Mouse (Mus musculus): ENCODE results near the gene Sema7a.

The Sema7a gene

GRCm38 (mm10) chr9:57939431-57940348, at the start of gene Sema7a:
Sema7a (plus strand) TSS chr9:57940112.
- DNase-seq (ENCODE audit: low spot score in 2 of 2): peak; percentile 28 to 67

GRCm38 (mm10) chr9:57900478-57900877, 39.4 kb upstream of the Sema7a start:
- DNase-seq (ENCODE audit: low spot score in 2 of 2): no peak

GRCm38 (mm10) chr9:57901197-57901596, 38.7 kb upstream of the Sema7a start:
- DNase-seq (ENCODE audit: low spot score in 2 of 2): no peak

GRCm38 (mm10) chr9:57901601-57902000, 38.3 kb upstream of the Sema7a start:
- no peak for DNase-seq (ENCODE audit: low spot score in 2 of 2)

GRCm38 (mm10) chr9:57902132-57902531, 37.8 kb upstream of the Sema7a start:
- no peak for DNase-seq (ENCODE audit: low spot score in 2 of 2)

GRCm38 (mm10) chr9:57903589-57904249, 36.2 kb upstream of the Sema7a start:
- no peak for DNase-seq (ENCODE audit: low spot score in 2 of 2)

GRCm38 (mm10) chr9:57904250-57904644, 35.7 kb upstream of the Sema7a start:
- DNase-seq (ENCODE audit: low spot score in 2 of 2): no peak

GRCm38 (mm10) chr9:57907206-57907605, 32.7 kb upstream of the Sema7a start:
- no peak for DNase-seq (ENCODE audit: low spot score in 2 of 2)

- DNase-seq (ENCODE audit: low spot score in 2 of 2): peak; percentile 84 to 93
Measured at GRCm38 (mm10) chr9:57910254-57911160, 29.4 kb upstream of the Sema7a start, which contains the start of gene Ubl7. Ubl7 (plus strand) TSS chr9:57910979.

GRCm38 (mm10) chr9:57912571-57912970, 27.3 kb upstream of the Sema7a start:
- DNase-seq (ENCODE audit: low spot score in 2 of 2): no peak

- DNase-seq (ENCODE audit: low spot score in 2 of 2): no peak
Measured at GRCm38 (mm10) chr9:57921491-57922060, 18.3 kb upstream of the Sema7a start.

GRCm38 (mm10) chr9:57922381-57922780, 17.5 kb upstream of the Sema7a start:
- DNase-seq (ENCODE audit: low spot score in 2 of 2): no peak

- DNase-seq (ENCODE audit: low spot score in 2 of 2): no peak
Measured at GRCm38 (mm10) chr9:57923046-57923445, 16.9 kb upstream of the Sema7a start.

GRCm38 (mm10) chr9:57931166-57931767, 8.6 kb upstream of the Sema7a start:
- no peak for DNase-seq (ENCODE audit: low spot score in 2 of 2)

- DNase-seq (ENCODE audit: low spot score in 2 of 2): no peak
Measured at GRCm38 (mm10) chr9:57932253-57932652, 7.7 kb upstream of the Sema7a start.

GRCm38 (mm10) chr9:57932831-57933602, 6.9 kb upstream of the Sema7a start:
- DNase-seq (ENCODE audit: low spot score in 2 of 2): no peak

GRCm38 (mm10) chr9:57935683-57936437, 4.1 kb upstream of the Sema7a start:
- DNase-seq (ENCODE audit: low spot score in 2 of 2): peak; percentile 79 to 85

GRCm38 (mm10) chr9:57937171-57937570, 2.7 kb upstream of the Sema7a start:
- no peak for DNase-seq (ENCODE audit: low spot score in 2 of 2)

GRCm38 (mm10) chr9:57937651-57938050, 2.3 kb upstream of the Sema7a start:
- DNase-seq (ENCODE audit: low spot score in 2 of 2): no peak
